Comparison of ENCODE assay signal across 8 mouse cellular contexts in genomic region chr17:28909252-28909941, GRCm38 (mm10). TPM values are rescaled to one million over a fixed set of nuclear protein-coding genes. Genes with fewer than 3 reads are reported as not detected.
DNase-seq lines count a peak whose midpoint lies in the region; ATAC-seq and TF ChIP-seq lines count a peak whose summit lies in the region.

No protein-coding gene starts in this region.

- H3K4me2 ChIP-seq in hindbrain, embryonic 16.5 days (ENCODE audit: low read length), result peak overlapping the region; percentile 43

- H3K27ac ChIP-seq in forebrain, embryonic 10.5 days, result peak overlapping the region; percentile 56; the same call in 1 of the 2 replicates
- H3K27ac ChIP-seq in hindbrain, embryonic 16.5 days (ENCODE audit: low read depth, low read length), result no peak overlapping the region

- H3K4me1 ChIP-seq in G1E (ENCODE audit: insufficient read depth, low read depth, low read length), result peaks cover 9% of the 10 kb centered on the region; the same call in 1 of the 2 replicates
- H3K4me1 ChIP-seq in forebrain, embryonic 10.5 days, result peaks cover 30% of the 10 kb centered on the region
- peaks cover 16% of the 10 kb centered on the region for H3K4me1 ChIP-seq in hindbrain, embryonic 16.5 days (ENCODE audit: control insufficient read depth, insufficient read depth, low read depth, low read length)

- intact Hi-C loops in gastrocnemius, postnatal 36 days (cut with DNase I), result no loop called here

- peaks cover 49% of the 10 kb centered on the region for H3K27me3 ChIP-seq in G1E (ENCODE audit: insufficient read depth, low read length)
- H3K27me3 ChIP-seq in forebrain, embryonic 10.5 days (ENCODE audit: poor library complexity, severe bottlenecking), result peaks cover 40% of the 10 kb centered on the region
- peaks cover 5% of the 10 kb centered on the region for H3K27me3 ChIP-seq in hindbrain, embryonic 16.5 days (replicated peaks; ENCODE audit: control insufficient read depth, insufficient read depth, low read length)

- no peaks in the 10 kb centered on the region for H3K9me3 ChIP-seq in G1E (replicated peaks)
- no peaks in the 10 kb centered on the region for H3K9me3 ChIP-seq in forebrain, embryonic 10.5 days
- H3K9me3 ChIP-seq in hindbrain, embryonic 16.5 days (ENCODE audit: control insufficient read depth, low read length), result no peaks in the 10 kb centered on the region

- ATAC-seq in G1E (ENCODE audit: extremely low read depth, insufficient number of reproducible peaks, low FRiP score, poor library complexity, severe bottlenecking), result no peak
- ATAC-seq in hindbrain, embryonic 16.5 days, result no peak

- no peak overlapping the region for H3K4me3 ChIP-seq in G1E (ENCODE audit: low read depth, low read length)
- peak overlapping the region; percentile 48 for H3K4me3 ChIP-seq in forebrain, embryonic 10.5 days
- H3K4me3 ChIP-seq in hindbrain, embryonic 16.5 days (ENCODE audit: low read length), result peak overlapping the region; percentile 18; the same call in 1 of the 2 replicates

- 0 out of 2 replicates have a peak, but pooled peaks have one; percentile 7 for TF ChIP-seq CTCF in G1E (IDR thresholded peaks at IDR 0.05; ENCODE audit: low read depth, low read length)

- DNase-seq in gastrocnemius, postnatal 10 days, result peak; percentile 68
- DNase-seq in gastrocnemius, postnatal 36 days, result no peak
- DNase-seq in G1E (ENCODE audit: low spot score), result no peak
- peak; percentile 60 for DNase-seq in forebrain, embryonic 10.5 days (ENCODE audit: extremely low spot score, low spot score)
- peak; percentile 71 for DNase-seq in liver
- DNase-seq in naive thymus-derived CD4-positive, alpha-beta T cell, adult 2 months (ENCODE audit: low read depth), result peak; percentile 71
- DNase-seq in thymus, postnatal 25 days, result peak; percentile 77

- no peaks in the 10 kb centered on the region for H3K36me3 ChIP-seq in G1E (replicated peaks)
- H3K36me3 ChIP-seq in forebrain, embryonic 10.5 days (replicated peaks), result no peaks in the 10 kb centered on the region
- H3K36me3 ChIP-seq in hindbrain, embryonic 16.5 days (ENCODE audit: control insufficient read depth, insufficient read depth, low read length), result no peaks in the 10 kb centered on the region

- WGBS in forebrain, embryonic 10.5 days, result 7% methylated on average over 29 of the region's 29 CpGs
- WGBS in hindbrain, embryonic 16.5 days, result 11% methylated on average over 29 of the region's 29 CpGs

- H3K9ac ChIP-seq in hindbrain, embryonic 16.5 days (ENCODE audit: low read depth, low read length), result peak overlapping the region; percentile 47; the same call in 1 of the 2 replicates

RNA-seq across cellular contexts. Expression of gene 4930539E08Rik, which starts 5.7 kb away (rescaled TPM):
- under 1 TPM in 1 of 2 experiments, not detected in 1; 0.09 TPM for total RNA-seq in gastrocnemius, postnatal 10 days (2021)
- total RNA-seq in gastrocnemius, postnatal 36 days (2021), result not detected
- total RNA-seq in G1E (2014; fragmentation: Nextera tagmentation) (not detected in 2 replicates), G1E (2017) (0.11 and 0.12 TPM in 2 replicates)
- not detected in 2 replicates for polyA plus RNA-seq in G1E (2012)
- polyA plus RNA-seq in forebrain, embryonic 10.5 days (2016; fragmentation: Nextera tagmentation; extraction: Ambion mirVana), result 0.02 and 0.11 TPM in 2 replicates
- 2.4 TPM in 2 replicates for polyA plus RNA-seq in hindbrain, embryonic 16.5 days (2015; fragmentation: Nextera tagmentation; extraction: Ambion mirVana)

RNA-seq across cellular contexts. Expression of gene Pxt1, which starts 34.2 kb away (rescaled TPM):
- total RNA-seq in gastrocnemius, postnatal 10 days (2021), result not detected
- total RNA-seq in gastrocnemius, postnatal 36 days (2021), result not detected
- total RNA-seq in G1E (2014; fragmentation: Nextera tagmentation) (0.73 TPM in 1 of 2 replicates, not detected in the other), G1E (2017) (not detected in 2 replicates)
- polyA plus RNA-seq in G1E (2012), result 0.23 and 0.29 TPM in 2 replicates
- not detected in 2 replicates for polyA plus RNA-seq in forebrain, embryonic 10.5 days (2016; fragmentation: Nextera tagmentation; extraction: Ambion mirVana)
- not detected in 2 replicates for polyA plus RNA-seq in hindbrain, embryonic 16.5 days (2015; fragmentation: Nextera tagmentation; extraction: Ambion mirVana)

RNA-seq across cellular contexts. Expression of gene Kctd20, which starts 42.4 kb away (rescaled TPM):
- 10 to 100 TPM; 35.9 to 42.8 TPM for total RNA-seq in gastrocnemius, postnatal 10 days (2021)
- total RNA-seq in gastrocnemius, postnatal 36 days (2021), result 10 to 100 TPM; 32.2 to 36.7 TPM
- total RNA-seq in G1E (2014; fragmentation: Nextera tagmentation), result 47.3 and 66.3 TPM in 2 replicates
- total RNA-seq in G1E (2017), result 42.7 and 51.0 TPM in 2 replicates
- 91.6 and 123 TPM in 2 replicates for polyA plus RNA-seq in G1E (2012)
- polyA plus RNA-seq in forebrain, embryonic 10.5 days (2016; fragmentation: Nextera tagmentation; extraction: Ambion mirVana), result 111 and 113 TPM in 2 replicates
- 76.5 and 88.8 TPM in 2 replicates for polyA plus RNA-seq in hindbrain, embryonic 16.5 days (2015; fragmentation: Nextera tagmentation; extraction: Ambion mirVana)

RNA-seq across cellular contexts. Expression of gene Pnpla1, which starts 51.2 kb away (rescaled TPM):
- total RNA-seq in gastrocnemius, postnatal 10 days (2021), result not detected
- total RNA-seq in gastrocnemius, postnatal 36 days (2021), result not detected
- total RNA-seq in G1E (2014; fragmentation: Nextera tagmentation) (not detected in 2 replicates), G1E (2017) (0.06 TPM in 1 of 2 replicates, not detected in the other)
- not detected in 2 replicates for polyA plus RNA-seq in G1E (2012)
- not detected in 2 replicates for polyA plus RNA-seq in forebrain, embryonic 10.5 days (2016; fragmentation: Nextera tagmentation; extraction: Ambion mirVana)
- polyA plus RNA-seq in hindbrain, embryonic 16.5 days (2015; fragmentation: Nextera tagmentation; extraction: Ambion mirVana), result not detected in 2 replicates

Comparison
In these comparisons a context has a peak if more than half of its experiments do, and no peak if none do; other contexts are left out.
1. DNase-seq: peak in gastrocnemius, postnatal 10 days (single experiment), forebrain, embryonic 10.5 days (single experiment), liver (single experiment), naive thymus-derived CD4-positive, alpha-beta T cell, adult 2 months (single experiment) and thymus, postnatal 25 days (single experiment); none in gastrocnemius, postnatal 36 days (0 of 2) and G1E (single experiment).